Mouse (Mus musculus): ENCODE results near the gene Rad51c. TPM values are rescaled to one million over a fixed set of nuclear protein-coding genes. Genes with fewer than 3 reads are reported as not detected.
"Not testable (repeated sequence)": the region's sequence is repeated elsewhere in the genome, so short reads cannot be mapped to it uniquely, and the experiment has no call there.

The Rad51c gene
- polyA plus RNA-seq, 1 experiment from 2014 or later: 11.3 TPM

- ATAC-seq (ENCODE audit: borderline replicate concordance, extremely low read depth, low FRiP score, low TSS enrichment): no peak
- H3K4me1 ChIP-seq: peaks cover 14% of the 10 kb centered on the region; the same call in 1 of the 2 replicates
- no peak overlapping the region for H3K4me2 ChIP-seq
- 81% methylated on average over 4 of the region's 4 CpGs for WGBS
- H3K4me3 ChIP-seq: no peak overlapping the region
- no peaks in the 10 kb centered on the region for H3K27me3 ChIP-seq
- no peak overlapping the region for H3K9ac ChIP-seq
- H3K36me3 ChIP-seq: no peaks in the 10 kb centered on the region
- H3K9me3 ChIP-seq: no peaks in the 10 kb centered on the region
- H3K27ac ChIP-seq: no peak overlapping the region
These were observed 24.6 kb upstream of the Rad51c start for GRCm38 (mm10) chr11:87429363-87429762.

- Histone ChIP-seq H3K4me3 (no peak overlapping the region), H3K9ac (no peak overlapping the region), H3K4me2 (no peak overlapping the region), H3K4me1 (peaks cover 14% of the 10 kb centered on the region; the same call in 1 of the 2 replicates), H3K36me3 (no peaks in the 10 kb centered on the region), H3K9me3 (no peaks in the 10 kb centered on the region), H3K27me3 (no peaks in the 10 kb centered on the region), H3K27ac (0 out of 2 replicates have a peak overlapping the region, but pooled peaks have one; percentile 15)
- no peak for ATAC-seq (ENCODE audit: borderline replicate concordance, extremely low read depth, low FRiP score, low TSS enrichment)
- WGBS: 42% methylated on average over 2 of the region's 2 CpGs
These were observed 23.4 kb upstream of the Rad51c start for GRCm38 (mm10) chr11:87428051-87428673.

- WGBS: 49% methylated on average over 1 of the region's 1 CpGs
- H3K27ac ChIP-seq: peak overlapping the region; percentile 76
- H3K36me3 ChIP-seq: no peaks in the 10 kb centered on the region
- no peak overlapping the region for H3K9ac ChIP-seq
- H3K27me3 ChIP-seq: no peaks in the 10 kb centered on the region
- no peaks in the 10 kb centered on the region for H3K9me3 ChIP-seq
- no peak overlapping the region for H3K4me3 ChIP-seq
- H3K4me2 ChIP-seq: no peak overlapping the region
- ATAC-seq (ENCODE audit: borderline replicate concordance, extremely low read depth, low FRiP score, low TSS enrichment): no peak
- peaks cover 14% of the 10 kb centered on the region; the same call in 1 of the 2 replicates for H3K4me1 ChIP-seq
These were observed 22.7 kb upstream of the Rad51c start for GRCm38 (mm10) chr11:87427273-87428050.

GRCm38 (mm10) chr11:87426450-87427250 is 21.9 kb upstream of the Rad51c start:
- under 1% methylated on average over 24 of the region's 24 CpGs for WGBS
- not testable (repeated sequence) for H3K9ac ChIP-seq

GRCm38 (mm10) chr11:87426121-87426449 is 21.3 kb upstream of the Rad51c start:
- no peaks in the 10 kb centered on the region for H3K27me3 ChIP-seq
- WGBS: 1% methylated on average over 7 of the region's 7 CpGs
- peak overlapping the region; percentile 69 for H3K27ac ChIP-seq
- no peaks in the 10 kb centered on the region for H3K9me3 ChIP-seq
- no peak for ATAC-seq (ENCODE audit: borderline replicate concordance, extremely low read depth, low FRiP score, low TSS enrichment)
- peak overlapping the region; percentile 23; the same call in 1 of the 2 replicates for H3K9ac ChIP-seq
- H3K36me3 ChIP-seq: no peaks in the 10 kb centered on the region
- H3K4me3 ChIP-seq: peak overlapping the region; percentile 39
- H3K4me1 ChIP-seq: peaks cover 22% of the 10 kb centered on the region; the same call in 1 of the 2 replicates
- peak overlapping the region; percentile 54 for H3K4me2 ChIP-seq

More at GRCm38 (mm10) chr11:87426450-87427250, 21.9 kb upstream of the Rad51c start:
- Histone ChIP-seq H3K27ac (peak overlapping the region; percentile 76), H3K4me1 (peaks cover 20% of the 10 kb centered on the region; the same call in 1 of the 2 replicates), H3K4me3 (peak overlapping the region; percentile 39), H3K4me2 (peak overlapping the region; percentile 54)
- ATAC-seq (ENCODE audit: borderline replicate concordance, extremely low read depth, low FRiP score, low TSS enrichment): peak; percentile 88
- not testable (repeated sequence) for H3K36me3 ChIP-seq, H3K27me3 ChIP-seq, H3K9me3 ChIP-seq

GRCm38 (mm10) chr11:87423551-87424325 is 19.0 kb upstream of the Rad51c start:
- no peak overlapping the region for H3K9ac ChIP-seq
- H3K4me1 ChIP-seq: peaks cover 22% of the 10 kb centered on the region; the same call in 1 of the 2 replicates
- H3K27ac ChIP-seq: peak overlapping the region; percentile 93
- no peaks in the 10 kb centered on the region for H3K36me3 ChIP-seq
- no peaks in the 10 kb centered on the region for H3K9me3 ChIP-seq
- H3K4me2 ChIP-seq: no peak overlapping the region
- no peak overlapping the region for H3K4me3 ChIP-seq
- no peak for ATAC-seq (ENCODE audit: borderline replicate concordance, extremely low read depth, low FRiP score, low TSS enrichment)
- no peaks in the 10 kb centered on the region for H3K27me3 ChIP-seq
- 34% methylated on average over 6 of the region's 6 CpGs for WGBS

GRCm38 (mm10) chr11:87422511-87423340 is 18.0 kb upstream of the Rad51c start:
- WGBS: under 1% methylated on average over 26 of the region's 26 CpGs
- Histone ChIP-seq H3K4me2 (peak overlapping the region; percentile 70), H3K4me1 (peaks cover 18% of the 10 kb centered on the region; the same call in 1 of the 2 replicates), H3K4me3 (peak overlapping the region; percentile 45), H3K36me3 (no peaks in the 10 kb centered on the region), H3K27ac (peak overlapping the region; percentile 93), H3K27me3 (no peaks in the 10 kb centered on the region), H3K9ac (peak overlapping the region; percentile 54), H3K9me3 (no peaks in the 10 kb centered on the region)
- ATAC-seq (ENCODE audit: borderline replicate concordance, extremely low read depth, low FRiP score, low TSS enrichment): peak; percentile 82

GRCm38 (mm10) chr11:87421760-87422201 is 17.0 kb upstream of the Rad51c start:
- Histone ChIP-seq H3K27me3 (no peaks in the 10 kb centered on the region), H3K27ac (peak overlapping the region; percentile 93), H3K4me3 (peak overlapping the region; percentile 45), H3K4me1 (peaks cover 13% of the 10 kb centered on the region; the same call in 1 of the 2 replicates), H3K36me3 (no peaks in the 10 kb centered on the region), H3K9ac (peak overlapping the region; percentile 54), H3K9me3 (no peaks in the 10 kb centered on the region), H3K4me2 (peak overlapping the region; percentile 70)
- ATAC-seq (ENCODE audit: borderline replicate concordance, extremely low read depth, low FRiP score, low TSS enrichment): no peak
- 2% methylated on average over 6 of the region's 6 CpGs for WGBS

- no peak for ATAC-seq (ENCODE audit: borderline replicate concordance, extremely low read depth, low FRiP score, low TSS enrichment)
- Histone ChIP-seq H3K9ac (no peak overlapping the region), H3K4me3 (no peak overlapping the region), H3K27me3 (no peaks in the 10 kb centered on the region), H3K9me3 (no peaks in the 10 kb centered on the region), H3K4me2 (no peak overlapping the region), H3K27ac (no peak overlapping the region), H3K4me1 (peaks cover 10% of the 10 kb centered on the region; the same call in 1 of the 2 replicates), H3K36me3 (no peaks in the 10 kb centered on the region)
These were observed 16.1 kb upstream of the Rad51c start for GRCm38 (mm10) chr11:87420861-87421260.

GRCm38 (mm10) chr11:87416120-87416519 is 11.4 kb upstream of the Rad51c start:
- H3K4me2 ChIP-seq: no peak overlapping the region
- WGBS: 41% methylated on average over 5 of the region's 5 CpGs
- no peaks in the 10 kb centered on the region for H3K4me1 ChIP-seq
- no peaks in the 10 kb centered on the region for H3K36me3 ChIP-seq
- no peaks in the 10 kb centered on the region for H3K27me3 ChIP-seq
- H3K27ac ChIP-seq: no peak overlapping the region
- H3K4me3 ChIP-seq: no peak overlapping the region
- H3K9ac ChIP-seq: no peak overlapping the region
- no peak for ATAC-seq (ENCODE audit: borderline replicate concordance, extremely low read depth, low FRiP score, low TSS enrichment)
- no peaks in the 10 kb centered on the region for H3K9me3 ChIP-seq
